Mouse (Mus musculus) neural tube, embryonic 13.5 days (tissue): Measurements from ENCODE around the gene Olfr706. TPM values are rescaled to one million over a fixed set of nuclear protein-coding genes. Genes with fewer than 3 reads are reported as not detected.
"Not testable (repeated sequence)": the region's sequence is repeated elsewhere in the genome, so short reads cannot be mapped to it uniquely, and the experiment has no call there.

Experiments used
- ATAC-seq: fragments of 200-750 bp; cut with Nextera tagmentation; 2 replicates; pipeline ENCODE4 v1.8.0; 2017; ENCODE audit warnings: low read depth, mild to moderate bottlenecking, moderate TSS enrichment, moderate library complexity
- H3K27ac ChIP-seq: fragments of 300-500 bp; sonication (generic); replicated peaks from 2 replicates; pipeline ENCODE4 v1.5.1; 2015; ENCODE audit warnings: moderate library complexity, mild to moderate bottlenecking, inconsistent platforms
- H3K27me3 ChIP-seq: fragments of 300-500 bp; sonication (generic); 2 replicates; pipeline ENCODE4 v1.6.1; 2015; ENCODE audit warnings: mild to moderate bottlenecking, inconsistent platforms
- H3K36me3 ChIP-seq: fragments of 300-500 bp; sonication (generic); 2 replicates; pipeline ENCODE4 v1.6.1; 2015; ENCODE audit warnings: mild to moderate bottlenecking, inconsistent platforms
- H3K4me1 ChIP-seq: fragments of 300-500 bp; sonication (generic); replicated peaks from 2 replicates; pipeline ENCODE4 v1.6.1; 2015; ENCODE audit warnings: inconsistent platforms
- H3K4me2 ChIP-seq: fragments of 300-500 bp; sonication (generic); 2 replicates; pipeline ENCODE4 v1.6.1; 2015; ENCODE audit warnings: inconsistent platforms, mild to moderate bottlenecking, moderate library complexity
- H3K4me3 ChIP-seq: fragments of 300-500 bp; sonication (generic); 2 replicates; pipeline ENCODE4 v1.5.1; 2015; ENCODE audit warnings: mild to moderate bottlenecking, inconsistent platforms
- H3K9ac ChIP-seq: fragments of 300-500 bp; sonication (generic); 2 replicates; pipeline ENCODE4 v1.6.1; 2015; ENCODE audit warnings: moderate library complexity, mild to moderate bottlenecking, inconsistent platforms
- H3K9me3 ChIP-seq: fragments of 300-500 bp; sonication (generic); 2 replicates; pipeline ENCODE4 v1.6.1; 2016; ENCODE audit warnings: inconsistent platforms
- WGBS: fragments of 180-500 bp; shearing (Covaris S2); methylation state at CpG from one replicate; pipeline ENCODE4 v1.1.7; 2015; 5-methylcytosine and 5-hydroxymethylcytosine counted together
- polyA plus RNA-seq: library from polyadenylated mRNA; unstranded; fragments of >200 nt; fragmentation: Nextera tagmentation; extraction: Ambion mirVana; gene quantifications from 2 replicates; pipeline ENCODE4 v1.2.1, GENCODE M21; 2015

The Olfr706 gene
- polyA plus RNA-seq: not detected in 2 replicates

DNA sequence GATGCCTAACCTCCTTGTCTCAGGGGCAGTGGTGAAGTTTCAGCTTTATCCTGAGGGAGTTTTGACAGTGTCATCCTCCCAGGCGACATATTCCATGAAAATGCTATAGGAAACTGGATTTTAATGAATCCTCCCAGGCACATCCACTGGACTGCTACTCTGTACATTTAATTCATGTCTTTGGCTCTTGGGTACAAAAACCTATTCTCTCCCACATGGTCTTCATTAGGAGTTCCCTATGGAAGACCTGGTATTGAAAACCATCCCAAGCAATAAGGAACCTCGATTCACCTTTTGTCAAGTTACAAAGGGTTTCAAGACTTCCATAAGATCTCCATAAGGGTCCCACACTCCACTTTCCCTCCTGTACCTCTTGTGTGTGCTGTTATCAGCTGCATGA is at the start of gene Olfr706:
TSS of gene Olfr706 (minus strand) at position 101 of the 400 bp plus-strand sequence.
- WGBS: 86% methylated on average over 2 of the region's 2 CpGs
- no peak within 1 kb of the TSS for H3K4me2 ChIP-seq
- no peaks in the 10 kb centered on the region for H3K9me3 ChIP-seq
- no peaks in the 10 kb centered on the region for H3K27me3 ChIP-seq
- ATAC-seq: no peak
- no peaks in the 10 kb centered on the region for H3K36me3 ChIP-seq
- H3K4me3 ChIP-seq: no peak within 1 kb of the TSS
- H3K27ac ChIP-seq: no peak within 1 kb of the TSS
- H3K9ac ChIP-seq: no peak within 1 kb of the TSS
- H3K4me1 ChIP-seq: no peaks in the 10 kb centered on the region

DNA sequence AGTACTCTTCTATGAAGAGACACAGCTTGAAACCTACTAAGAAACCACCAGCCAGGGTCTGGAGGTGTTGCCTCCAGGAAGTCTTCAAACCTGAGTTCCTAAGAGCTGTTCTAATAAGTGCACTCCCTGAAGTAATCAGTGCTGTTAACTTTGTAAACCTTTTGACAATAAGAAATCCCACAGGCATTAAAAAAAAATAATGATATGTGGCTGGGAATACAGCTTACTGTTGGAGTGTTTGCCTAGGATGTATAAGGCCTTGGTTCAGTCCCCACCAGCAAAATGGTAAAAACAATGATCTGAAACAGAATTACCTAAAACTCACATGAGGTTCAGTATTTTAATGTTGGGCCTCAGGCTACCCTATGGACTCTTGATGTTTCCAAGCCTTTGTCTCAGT is 44.2 kb upstream of the Olfr706 start, which contains the start of gene Olfr709-ps1:
TSS of gene Olfr709-ps1 (minus strand) at position 101 of the 400 bp plus-strand sequence.
- Histone ChIP-seq H3K9ac (no peak within 1 kb of the TSS), H3K4me3 (no peak within 1 kb of the TSS), H3K27ac (no peak within 1 kb of the TSS), H3K4me1 (no peaks in the 10 kb centered on the region), H3K4me2 (no peak within 1 kb of the TSS), H3K36me3 (no peaks in the 10 kb centered on the region), H3K9me3 (no peaks in the 10 kb centered on the region), H3K27me3 (no peaks in the 10 kb centered on the region)
- no peak for ATAC-seq

DNA sequence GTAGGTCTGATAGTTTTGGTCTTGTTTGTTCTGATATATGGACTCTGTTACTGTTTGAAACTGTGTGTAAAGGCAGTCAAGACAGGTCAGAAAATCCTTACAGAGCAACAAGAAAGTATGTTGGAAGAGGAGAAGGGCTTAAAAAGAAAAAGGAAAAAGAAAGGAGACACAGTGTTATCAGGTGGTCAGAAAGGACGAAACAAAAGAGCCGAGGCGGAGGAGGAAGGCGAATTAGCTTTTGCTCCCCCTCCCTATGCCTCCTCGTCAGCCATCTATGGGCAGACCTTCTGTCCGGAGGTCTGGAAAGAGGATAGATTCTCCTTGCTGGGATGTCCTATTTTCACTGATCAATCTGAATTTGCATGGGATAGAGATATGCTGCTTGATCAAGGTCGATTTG is 33.0 kb upstream of the Olfr706 start:
- ATAC-seq, H3K27ac ChIP-seq, H3K9ac ChIP-seq, H3K4me3 ChIP-seq, H3K27me3 ChIP-seq, H3K4me2 ChIP-seq, H3K9me3 ChIP-seq, H3K36me3 ChIP-seq, H3K4me1 ChIP-seq: not testable (repeated sequence)
- 89% methylated on average over 7 of the region's 7 CpGs for WGBS

DNA sequence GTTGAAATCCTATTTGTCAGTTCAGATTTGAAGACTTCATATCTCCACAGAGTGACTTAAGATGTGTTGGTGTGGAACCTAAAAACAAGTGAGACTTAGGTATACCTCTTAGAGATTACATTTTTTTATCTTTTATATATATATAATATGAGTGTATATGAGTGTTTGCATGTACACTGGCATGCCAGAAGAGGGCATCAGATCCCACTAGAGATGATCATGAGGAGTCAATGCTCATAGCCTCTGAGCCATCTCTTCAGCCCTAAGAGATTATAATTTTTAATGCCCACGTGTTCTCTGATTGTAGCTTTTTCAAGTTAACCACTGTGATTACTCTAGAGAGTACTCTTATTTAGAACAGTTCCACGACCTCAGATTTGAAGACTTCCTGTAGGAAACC is 19.7 kb upstream of the Olfr706 start, which contains the start of gene Olfr1532-ps1:
TSS of gene Olfr1532-ps1 (plus strand) at position 326 of the 400 bp plus-strand sequence.
- H3K4me1 ChIP-seq: no peaks in the 10 kb centered on the region
- no peak within 1 kb of the TSS for H3K4me2 ChIP-seq
- no peak for ATAC-seq
- H3K9me3 ChIP-seq: no peaks in the 10 kb centered on the region
- no peak within 1 kb of the TSS for H3K9ac ChIP-seq
- no peak within 1 kb of the TSS for H3K27ac ChIP-seq
- H3K4me3 ChIP-seq: no peak within 1 kb of the TSS
- H3K36me3 ChIP-seq: no peaks in the 10 kb centered on the region
- H3K27me3 ChIP-seq: no peaks in the 10 kb centered on the region
- 68% methylated on average over 2 of the region's 2 CpGs for WGBS

DNA sequence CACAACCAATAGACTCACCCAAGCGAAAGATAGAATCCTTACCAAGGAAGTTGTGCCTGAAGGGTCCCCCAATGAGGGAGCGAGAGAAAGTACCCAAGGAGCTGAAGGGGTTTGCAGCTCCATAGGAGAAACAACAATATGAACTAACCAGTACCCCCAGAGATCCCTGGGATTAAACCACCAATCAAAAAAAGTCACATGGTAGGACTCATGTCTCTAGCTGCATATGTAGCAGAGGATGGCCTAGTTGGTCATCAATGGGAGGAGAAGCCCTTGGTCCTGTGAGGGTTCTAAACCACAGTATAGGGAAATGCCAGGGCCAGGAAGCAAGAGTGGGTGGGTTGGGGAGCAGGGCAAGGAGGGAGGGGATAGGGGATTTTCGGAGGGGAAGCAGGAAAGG is 13.2 kb upstream of the Olfr706 start, which contains the start of gene Olfr707:
TSS of gene Olfr707 (minus strand) at position 101 of the 400 bp plus-strand sequence.
- not testable (repeated sequence) for H3K4me2 ChIP-seq, H3K27ac ChIP-seq, H3K9ac ChIP-seq, H3K27me3 ChIP-seq, ATAC-seq, H3K4me3 ChIP-seq, H3K4me1 ChIP-seq, H3K9me3 ChIP-seq, H3K36me3 ChIP-seq
- WGBS: 92% methylated on average over 3 of the region's 3 CpGs

DNA sequence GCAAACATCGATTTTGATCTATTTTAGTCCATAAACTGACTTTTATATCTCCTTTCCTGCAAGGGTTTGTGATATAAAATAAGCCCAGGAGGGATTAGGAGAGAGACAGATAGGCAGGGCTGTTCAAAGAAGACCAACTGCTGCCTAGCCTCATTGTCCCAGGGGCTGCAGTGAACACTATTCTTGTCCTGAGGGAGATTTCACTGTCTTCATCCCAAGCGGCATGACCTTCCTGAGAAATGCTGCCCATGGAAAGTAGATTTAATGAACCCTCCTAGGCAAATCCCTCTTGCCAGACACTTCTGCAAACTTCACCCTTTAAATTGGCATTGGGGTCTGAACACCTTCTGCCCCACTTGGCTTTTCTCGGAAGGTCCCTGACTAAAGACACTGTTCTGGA is 11.2 kb downstream of the Olfr706 start, which contains the start of gene Olfr705:
TSS of gene Olfr705 (minus strand) at position 101 of the 400 bp plus-strand sequence.
- Histone ChIP-seq H3K9ac (no peak within 1 kb of the TSS), H3K4me2 (no peak within 1 kb of the TSS), H3K4me1 (no peaks in the 10 kb centered on the region), H3K27ac (no peak within 1 kb of the TSS), H3K9me3 (no peaks in the 10 kb centered on the region), H3K4me3 (no peak within 1 kb of the TSS), H3K27me3 (no peaks in the 10 kb centered on the region), H3K36me3 (no peaks in the 10 kb centered on the region)
- 86% methylated on average over 3 of the region's 3 CpGs for WGBS
- ATAC-seq: no peak

DNA sequence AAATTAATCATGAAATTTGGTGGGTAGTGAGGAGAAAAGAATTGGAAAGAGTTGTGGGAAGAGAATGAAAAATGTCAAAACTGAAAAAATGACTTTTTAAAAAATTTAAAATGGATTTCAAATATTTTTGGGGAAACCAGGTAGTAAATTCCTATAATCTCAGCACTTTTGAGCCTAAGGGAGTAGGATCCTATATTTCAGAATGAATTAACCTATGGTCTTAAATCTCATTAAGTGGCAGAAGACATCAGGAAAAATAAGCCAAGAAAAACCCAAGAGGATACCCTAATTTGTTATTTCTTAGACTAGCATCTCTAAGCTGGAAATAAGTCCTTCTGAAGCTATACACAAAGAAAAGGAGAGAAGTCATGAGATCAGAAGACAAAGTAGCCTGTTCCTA is 25.1 kb downstream of the Olfr706 start, which contains the start of gene Olfr704:
TSS of gene Olfr704 (plus strand) at position 301 of the 400 bp plus-strand sequence.
- Histone ChIP-seq H3K36me3 (no peaks in the 10 kb centered on the region), H3K4me2 (no peak within 1 kb of the TSS), H3K27ac (no peak within 1 kb of the TSS), H3K9me3 (no peaks in the 10 kb centered on the region), H3K27me3 (no peaks in the 10 kb centered on the region), H3K4me3 (no peak within 1 kb of the TSS), H3K4me1 (no peaks in the 10 kb centered on the region), H3K9ac (no peak within 1 kb of the TSS)
- ATAC-seq: no peak

DNA sequence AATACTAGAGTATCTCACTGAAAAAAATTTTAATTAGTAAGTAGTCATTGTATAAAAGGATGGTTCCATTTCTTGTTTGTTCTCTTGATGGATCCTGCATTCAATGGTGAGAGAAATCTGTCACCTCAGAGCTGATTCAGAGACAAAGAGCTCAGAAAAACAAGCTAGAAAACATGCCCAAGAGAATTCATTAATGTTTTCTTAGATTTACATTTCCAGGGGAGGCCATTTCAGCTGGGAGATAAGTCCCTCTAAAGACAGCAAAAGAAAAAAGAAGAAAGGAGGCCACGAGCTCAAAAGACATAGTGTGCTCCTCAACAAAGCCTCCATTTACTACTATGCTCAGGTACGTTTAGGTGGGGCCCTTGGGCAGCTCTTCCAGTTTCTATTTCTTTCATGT is 44.9 kb downstream of the Olfr706 start, which contains the start of gene Olfr703:
TSS of gene Olfr703 (plus strand) at position 301 of the 400 bp plus-strand sequence.
- Histone ChIP-seq H3K9ac (no peak within 1 kb of the TSS), H3K4me2 (no peak within 1 kb of the TSS), H3K4me1 (no peaks in the 10 kb centered on the region), H3K9me3 (no peaks in the 10 kb centered on the region), H3K36me3 (no peaks in the 10 kb centered on the region), H3K27me3 (no peaks in the 10 kb centered on the region), H3K27ac (no peak within 1 kb of the TSS), H3K4me3 (no peak within 1 kb of the TSS)
- ATAC-seq: no peak
- 67% methylated on average over 2 of the region's 2 CpGs for WGBS

DNA sequence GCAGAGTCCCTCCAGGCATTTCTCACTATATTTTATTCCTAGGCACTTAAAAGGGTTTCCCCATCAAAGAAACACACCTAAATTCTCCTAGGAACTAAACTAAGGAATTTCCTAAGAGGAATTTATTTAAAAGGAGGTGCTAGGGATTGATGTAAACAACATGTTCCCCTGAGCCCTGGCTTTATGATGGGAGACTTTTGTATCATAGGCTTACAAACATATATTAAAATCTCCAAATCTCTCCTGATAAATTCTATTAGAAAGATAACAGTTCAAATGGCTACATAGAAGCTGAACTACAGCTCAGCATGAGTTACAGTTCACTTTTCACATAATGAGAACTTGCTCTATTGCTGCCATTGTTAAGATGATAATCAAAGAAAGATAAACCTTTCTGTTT is 54.2 kb downstream of the Olfr706 start, which contains the start of gene Olfr702:
TSS of gene Olfr702 (minus strand) at position 101 of the 400 bp plus-strand sequence.
- Histone ChIP-seq H3K4me3 (no peak within 1 kb of the TSS), H3K9me3 (no peaks in the 10 kb centered on the region), H3K27me3 (no peaks in the 10 kb centered on the region), H3K4me1 (no peaks in the 10 kb centered on the region), H3K4me2 (no peak within 1 kb of the TSS), H3K27ac (no peak within 1 kb of the TSS), H3K9ac (no peak within 1 kb of the TSS), H3K36me3 (no peaks in the 10 kb centered on the region)
- no peak for ATAC-seq

Other genes with a start within 250 kb of the Olfr706 start
- gene Olfr693, start 207.6 kb downstream of the Olfr706 start, polyA plus RNA-seq: not detected in 2 replicates
- gene Olfr694, start 196.3 kb downstream of the Olfr706 start, polyA plus RNA-seq: not detected in 2 replicates
- gene Olfr695, start 171.8 kb downstream of the Olfr706 start, polyA plus RNA-seq: not detected in 2 replicates
- not detected in 2 replicates for gene Olfr697, start 145.7 kb downstream of the Olfr706 start, polyA plus RNA-seq
- not detected in 2 replicates for gene Olfr698, start 132.8 kb downstream of the Olfr706 start, polyA plus RNA-seq
- gene Olfr699, start 95.0 kb downstream of the Olfr706 start, polyA plus RNA-seq: not detected in 2 replicates
- gene Olfr700, start 79.3 kb downstream of the Olfr706 start, polyA plus RNA-seq: not detected in 2 replicates
- not detected in 2 replicates for gene Olfr701, start 74.0 kb downstream of the Olfr706 start, polyA plus RNA-seq
- not detected in 2 replicates for gene Olfr702, start 54.3 kb downstream of the Olfr706 start, polyA plus RNA-seq
- not detected in 2 replicates for gene Olfr703, start 44.8 kb downstream of the Olfr706 start, polyA plus RNA-seq
- not detected in 2 replicates for gene Olfr704, start 25.0 kb downstream of the Olfr706 start, polyA plus RNA-seq
- gene Olfr705, start 11.3 kb downstream of the Olfr706 start, polyA plus RNA-seq: not detected in 2 replicates
- gene Olfr707, start 13.1 kb upstream of the Olfr706 start, polyA plus RNA-seq: not detected in 2 replicates
- gene Olfr1532-ps1, start 19.8 kb upstream of the Olfr706 start, polyA plus RNA-seq: not detected in 2 replicates
- gene Olfr709-ps1, start 44.1 kb upstream of the Olfr706 start, polyA plus RNA-seq: not detected in 2 replicates
- not detected in 2 replicates for gene Olfr710, start 60.1 kb upstream of the Olfr706 start, polyA plus RNA-seq
- not detected in 2 replicates for gene Olfr6, start 75.8 kb upstream of the Olfr706 start, polyA plus RNA-seq
- not detected in 2 replicates for gene Olfr711, start 87.3 kb upstream of the Olfr706 start, polyA plus RNA-seq
- gene Olfr2, start 117.9 kb upstream of the Olfr706 start, polyA plus RNA-seq: not detected in 2 replicates
- gene Olfr713, start 143.0 kb upstream of the Olfr706 start, polyA plus RNA-seq: not detected in 2 replicates
- gene Olfr714, start 182.8 kb upstream of the Olfr706 start, polyA plus RNA-seq: not detected in 2 replicates
- gene Olfr17, start 205.1 kb upstream of the Olfr706 start, polyA plus RNA-seq: not detected in 2 replicates
- not detected in 2 replicates for gene Olfr715b, start 222.2 kb upstream of the Olfr706 start, polyA plus RNA-seq
- gene Olfr715, start 242.9 kb upstream of the Olfr706 start, polyA plus RNA-seq: not detected in 2 replicates